Mouse (Mus musculus): ENCODE data around the gene Cxcr1. TPM values are rescaled to one million over a fixed set of nuclear protein-coding genes. Genes with fewer than 3 reads are reported as not detected.

Gene Cxcr1
- polyA plus RNA-seq, 1 experiment: not detected

GRCm38 (mm10) chr1:74156381-74156910 is 38.0 kb downstream of the Cxcr1 start:
- Histone ChIP-seq H3K36me3 (ENCODE audit: control insufficient read depth) (no peaks in the 10 kb centered on the region), H3K9me3 (ENCODE audit: control insufficient read depth, low read length) (no peaks in the 10 kb centered on the region), H3K4me3 (replicated peaks) (no peak overlapping the region), H3K4me1 (ENCODE audit: control insufficient read depth) (no peaks in the 10 kb centered on the region), H3K27me3 (ENCODE audit: control insufficient read depth) (no peaks in the 10 kb centered on the region; the same call in 1 of the 2 replicates)
- TF ChIP-seq TAL1 (IDR thresholded peaks at IDR 0.05; ENCODE audit: low read length) (no peak), GATA1 (IDR thresholded peaks at IDR 0.05; ENCODE audit: low read length) (no peak)

DNA sequence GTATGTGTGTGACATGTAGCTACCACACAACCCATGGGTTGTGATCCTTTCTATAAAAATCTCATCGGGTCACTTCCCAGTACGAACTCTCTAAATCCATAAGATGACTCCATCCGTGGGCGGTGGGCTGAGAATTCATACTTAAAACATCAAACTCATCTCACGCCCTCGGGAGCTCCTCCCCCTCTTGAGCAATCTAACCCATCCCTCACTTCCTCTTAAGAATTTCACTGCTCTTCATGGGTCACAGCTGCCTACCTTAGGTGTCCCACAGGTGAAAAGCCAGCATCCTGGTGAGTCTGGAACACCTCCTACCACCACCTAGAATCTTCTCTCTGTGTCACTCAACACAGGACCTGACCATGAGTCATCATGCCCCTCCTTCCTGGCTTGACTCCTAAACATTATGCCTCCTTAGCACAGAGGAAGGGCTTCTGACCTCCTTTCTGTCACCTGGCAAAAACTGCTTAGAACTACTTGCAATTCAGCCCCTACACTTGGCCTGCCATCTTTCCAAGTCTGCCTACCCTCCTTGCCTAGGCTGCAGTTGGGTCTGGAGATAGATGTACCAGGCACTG is 38.9 kb downstream of the Cxcr1 start:
- Histone ChIP-seq H3K4me1 (ENCODE audit: control insufficient read depth) (no peaks in the 10 kb centered on the region), H3K36me3 (ENCODE audit: control insufficient read depth) (no peaks in the 10 kb centered on the region)
- TF ChIP-seq GATA1 (IDR thresholded peaks at IDR 0.05; ENCODE audit: low read length): no peak
- no peak for TF ChIP-seq TAL1 (IDR thresholded peaks at IDR 0.05; ENCODE audit: low read length)

GRCm38 (mm10) chr1:74153461-74154184 is 40.8 kb downstream of the Cxcr1 start, which contains the start of gene Cxcr2:
Gene Cxcr2, plus strand, starts transcription at chr1:74153989.
- no peak for TF ChIP-seq TAL1 (IDR thresholded peaks at IDR 0.05; ENCODE audit: low read length)
- H3K36me3 ChIP-seq (ENCODE audit: control insufficient read depth): no peaks in the 10 kb centered on the region
- H3K9me3 ChIP-seq (ENCODE audit: control insufficient read depth, low read length): no peaks in the 10 kb centered on the region
- H3K4me1 ChIP-seq (ENCODE audit: control insufficient read depth): no peaks in the 10 kb centered on the region
- H3K27me3 ChIP-seq (ENCODE audit: control insufficient read depth): no peaks in the 10 kb centered on the region; the same call in 1 of the 2 replicates
- H3K4me3 ChIP-seq (replicated peaks): no peak within 1 kb of the TSS

More for the DNA sequence above, 38.9 kb downstream of the Cxcr1 start:
- Histone ChIP-seq H3K27me3 (ENCODE audit: control insufficient read depth) (no peaks in the 10 kb centered on the region; the same call in 1 of the 2 replicates), H3K4me3 (replicated peaks) (no peak overlapping the region), H3K9me3 (ENCODE audit: control insufficient read depth, low read length) (no peaks in the 10 kb centered on the region)

- H3K9me3 ChIP-seq (ENCODE audit: control insufficient read depth, low read length): no peaks in the 10 kb centered on the region
- no peaks in the 10 kb centered on the region for H3K27me3 ChIP-seq (ENCODE audit: control insufficient read depth)
- H3K36me3 ChIP-seq (ENCODE audit: control insufficient read depth): no peaks in the 10 kb centered on the region
- peaks cover 4% of the 10 kb centered on the region; the same call in 1 of the 2 replicates for H3K4me1 ChIP-seq (ENCODE audit: control insufficient read depth)
- no peak for TF ChIP-seq GATA1 (IDR thresholded peaks at IDR 0.05; ENCODE audit: low read length)
- TF ChIP-seq TAL1 (IDR thresholded peaks at IDR 0.05; ENCODE audit: low read length): no peak
- no peak overlapping the region for H3K4me3 ChIP-seq (replicated peaks)
Observed at GRCm38 (mm10) chr1:74151091-74151490, 43.3 kb downstream of the Cxcr1 start.

GRCm38 (mm10) chr1:74150101-74150500 is 44.3 kb downstream of the Cxcr1 start:
- Histone ChIP-seq H3K27me3 (ENCODE audit: control insufficient read depth) (no peaks in the 10 kb centered on the region), H3K36me3 (ENCODE audit: control insufficient read depth) (no peaks in the 10 kb centered on the region), H3K4me3 (replicated peaks) (no peak overlapping the region), H3K9me3 (ENCODE audit: control insufficient read depth, low read length) (no peaks in the 10 kb centered on the region), H3K4me1 (ENCODE audit: control insufficient read depth) (peaks cover 4% of the 10 kb centered on the region; the same call in 1 of the 2 replicates)
- TF ChIP-seq GATA1 (IDR thresholded peaks at IDR 0.05; ENCODE audit: low read length): no peak
- TF ChIP-seq TAL1 (IDR thresholded peaks at IDR 0.05; ENCODE audit: low read length): no peak

GRCm38 (mm10) chr1:74149106-74149885 is 45.1 kb downstream of the Cxcr1 start:
- Histone ChIP-seq H3K9me3 (ENCODE audit: control insufficient read depth, low read length) (no peaks in the 10 kb centered on the region), H3K4me1 (ENCODE audit: control insufficient read depth) (peaks cover 4% of the 10 kb centered on the region; the same call in 1 of the 2 replicates), H3K4me3 (replicated peaks) (no peak overlapping the region), H3K36me3 (ENCODE audit: control insufficient read depth) (no peaks in the 10 kb centered on the region), H3K27me3 (ENCODE audit: control insufficient read depth) (no peaks in the 10 kb centered on the region)
- TF ChIP-seq TAL1 (IDR thresholded peaks at IDR 0.05; ENCODE audit: low read length) (no peak), GATA1 (IDR thresholded peaks at IDR 0.05; ENCODE audit: low read length) (no peak)

Other genes starting within 250 kb of the Cxcr1 start
- 2.6 and 3.6 TPM in 2 replicates for gene Tns1, start 70.2 kb downstream of the Cxcr1 start, polyA plus RNA-seq (2012)
- gene Rufy4, start 69.1 kb downstream of the Cxcr1 start, polyA plus RNA-seq (2012): not detected in 2 replicates
- 0.01 TPM in 1 of 2 replicates, not detected in the other for gene Cxcr2, start 40.6 kb downstream of the Cxcr1 start, polyA plus RNA-seq (2012)
- gene Arpc2, start 41.5 kb upstream of the Cxcr1 start, polyA plus RNA-seq (2012): 6.5 and 7.8 TPM in 2 replicates
- gene Gpbar1, start 83.9 kb upstream of the Cxcr1 start, polyA plus RNA-seq (2012): not detected in 2 replicates
- 12.2 and 15.5 TPM in 2 replicates for gene Aamp, start 90.1 kb upstream of the Cxcr1 start, polyA plus RNA-seq (2012)
- 10.0 and 10.9 TPM in 2 replicates for gene Pnkd, start 90.3 kb upstream of the Cxcr1 start, polyA plus RNA-seq (2012)
- 2.7 and 3.3 TPM in 2 replicates for gene Tmbim1, start 111.0 kb upstream of the Cxcr1 start, polyA plus RNA-seq (2012)
- not detected in 2 replicates for gene Catip, start 167.5 kb upstream of the Cxcr1 start, polyA plus RNA-seq (2012)
- 0.93 and 1.4 TPM in 2 replicates for gene Slc11a1, start 180.6 kb upstream of the Cxcr1 start, polyA plus RNA-seq (2012)
- gene Ctdsp1, start 196.9 kb upstream of the Cxcr1 start, polyA plus RNA-seq (2012): 33.4 and 34.3 TPM in 2 replicates
- not detected in 2 replicates for gene Vil1, start 214.7 kb upstream of the Cxcr1 start, polyA plus RNA-seq (2012)

Data from erythroblast, embryonic 14.5 days (primary cell).